Mouse (Mus musculus): ENCODE measurements around the gene Pgs1.

Pgs1 gene

DNA sequence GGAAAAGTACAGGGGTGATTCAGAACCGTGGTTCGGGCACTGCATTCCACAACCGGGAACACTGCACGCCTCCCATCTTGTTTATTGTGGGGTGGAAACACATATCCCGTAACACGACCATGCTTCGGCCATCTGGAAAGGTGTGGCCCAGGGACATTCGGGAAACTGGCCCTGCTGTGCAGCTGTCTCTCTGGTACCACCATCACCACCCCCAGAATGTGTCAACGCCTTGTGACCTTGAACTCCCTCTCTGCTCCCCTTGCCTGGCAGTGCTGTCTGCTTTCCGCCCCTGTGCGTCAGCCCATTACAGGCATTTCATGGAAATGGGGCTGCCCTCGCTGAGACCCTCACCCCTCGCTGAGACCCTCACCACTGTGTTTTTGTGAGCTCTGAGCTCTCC is 48.3 kb downstream of the Pgs1 start:
- in situ Hi-C loops (cut with MboI; ENCODE audit: low sequenced_read_pairs), result no loop called here

DNA sequence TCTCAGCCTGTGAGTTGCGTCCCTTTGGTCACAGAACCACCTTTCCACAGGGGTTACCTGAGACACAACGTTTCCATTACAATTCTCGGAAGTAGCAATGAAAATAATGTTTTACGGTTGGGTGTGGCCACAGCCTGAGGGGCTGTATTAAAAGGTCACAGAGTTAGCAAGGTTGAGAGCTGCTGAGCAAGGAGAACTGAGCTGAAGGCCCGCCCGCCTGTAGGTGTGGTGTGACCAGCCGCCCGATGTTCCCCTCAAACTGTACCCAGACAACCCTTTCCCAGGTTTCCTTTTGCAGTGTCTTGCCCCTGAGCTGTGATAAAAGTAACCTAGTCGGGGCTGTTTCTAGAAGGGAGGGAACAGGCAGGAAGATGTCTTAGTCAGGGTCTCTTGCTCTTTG is 49.0 kb downstream of the Pgs1 start:
- in situ Hi-C loops (cut with MboI; ENCODE audit: low sequenced_read_pairs), result no loop called here

DNA sequence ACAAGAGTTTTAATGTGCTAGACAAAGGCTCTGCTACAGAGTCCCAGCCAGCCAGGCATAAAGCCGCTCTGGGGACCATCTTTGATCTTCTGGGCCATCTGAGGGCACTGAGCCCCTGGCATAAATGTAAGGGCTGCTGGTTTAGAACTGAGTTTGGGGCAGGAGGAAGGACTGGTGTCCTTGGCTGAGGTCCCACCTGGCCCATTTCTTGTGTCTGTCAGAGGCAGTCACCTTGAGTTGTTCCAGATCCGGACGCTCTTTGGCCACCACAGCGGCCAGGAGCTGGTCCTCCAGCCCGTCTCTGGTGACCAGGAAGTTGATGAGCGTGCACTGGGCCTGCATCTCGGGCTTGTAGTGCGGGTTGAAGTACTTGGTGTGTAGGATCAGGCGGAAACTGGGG is 56.7 kb downstream of the Pgs1 start:
- in situ Hi-C loops (cut with MboI; ENCODE audit: low sequenced_read_pairs), result no loop called here

DNA sequence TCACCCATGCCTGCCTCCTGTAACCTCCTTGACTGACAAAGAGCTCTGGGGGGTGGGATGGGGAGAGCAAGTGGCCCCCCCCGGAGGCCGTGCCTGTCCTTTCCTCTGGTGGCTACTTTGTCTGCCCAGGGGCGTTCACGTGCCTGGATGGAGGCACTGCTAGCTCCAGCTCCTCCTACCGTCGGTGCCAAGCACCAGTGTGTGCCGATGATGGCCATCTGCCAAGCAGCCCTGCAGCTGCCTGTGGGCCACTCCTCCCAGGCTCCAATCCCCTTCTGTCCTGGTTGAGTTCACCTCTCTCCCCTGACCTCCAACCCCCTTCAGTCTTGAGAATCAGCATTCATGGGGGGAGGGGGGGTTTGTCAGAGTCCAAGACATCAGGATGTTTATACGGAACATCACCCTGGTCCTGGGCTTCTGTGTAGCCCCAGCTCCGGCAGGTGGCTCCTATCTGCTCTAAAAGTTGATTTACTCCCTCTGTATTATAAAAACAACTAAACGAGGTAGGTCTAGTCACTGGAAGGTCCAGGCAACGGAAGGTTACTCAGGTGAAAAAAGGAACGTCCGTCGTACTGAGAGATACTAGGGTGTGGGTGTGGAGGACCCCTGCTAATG is 57.3 kb downstream of the Pgs1 start:
- in situ Hi-C loops (cut with MboI; ENCODE audit: low sequenced_read_pairs), result no loop called here

DNA sequence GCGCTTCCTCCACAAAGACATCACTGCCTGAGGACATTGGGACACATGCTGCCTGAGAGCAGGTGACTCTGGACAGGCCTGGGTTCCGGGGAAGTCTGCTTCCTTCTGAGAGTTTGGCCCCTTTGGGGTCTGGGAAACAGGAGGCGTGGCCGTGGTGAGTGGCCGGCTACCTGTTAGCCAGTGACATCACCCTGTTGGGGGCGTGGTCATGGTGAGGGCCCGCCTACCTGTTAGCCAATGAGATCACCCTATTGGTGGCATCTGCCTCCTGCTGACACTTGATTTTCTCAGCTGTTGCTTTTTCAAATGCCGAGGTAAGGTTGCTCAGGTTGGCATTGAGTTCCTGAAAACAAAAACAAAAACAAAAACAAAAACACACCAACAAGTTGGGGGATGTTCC is 63.5 kb downstream of the Pgs1 start:
- in situ Hi-C loops (cut with MboI; ENCODE audit: low sequenced_read_pairs), result no loop called here

DNA sequence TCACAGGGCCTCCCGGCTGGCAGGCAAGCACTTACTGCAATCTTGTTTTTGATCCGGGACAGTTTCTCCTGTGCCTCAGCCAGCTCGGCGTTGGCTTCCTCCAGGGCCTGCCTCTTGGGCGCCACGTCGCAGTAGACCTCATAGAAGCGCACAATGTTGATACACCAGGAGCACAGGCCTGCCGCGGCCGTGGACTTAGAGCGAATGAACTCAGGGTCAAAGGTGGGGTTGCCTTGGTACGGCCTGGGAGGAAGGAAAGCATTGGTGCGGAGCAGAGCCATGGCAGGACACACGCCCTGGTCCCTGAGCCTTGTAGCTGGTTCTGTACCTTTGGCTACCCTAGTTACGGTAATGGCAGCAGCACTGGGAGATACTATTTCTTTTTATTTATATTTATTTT is 64.1 kb downstream of the Pgs1 start:
- in situ Hi-C loops (cut with MboI; ENCODE audit: low sequenced_read_pairs), result no loop called here

DNA sequence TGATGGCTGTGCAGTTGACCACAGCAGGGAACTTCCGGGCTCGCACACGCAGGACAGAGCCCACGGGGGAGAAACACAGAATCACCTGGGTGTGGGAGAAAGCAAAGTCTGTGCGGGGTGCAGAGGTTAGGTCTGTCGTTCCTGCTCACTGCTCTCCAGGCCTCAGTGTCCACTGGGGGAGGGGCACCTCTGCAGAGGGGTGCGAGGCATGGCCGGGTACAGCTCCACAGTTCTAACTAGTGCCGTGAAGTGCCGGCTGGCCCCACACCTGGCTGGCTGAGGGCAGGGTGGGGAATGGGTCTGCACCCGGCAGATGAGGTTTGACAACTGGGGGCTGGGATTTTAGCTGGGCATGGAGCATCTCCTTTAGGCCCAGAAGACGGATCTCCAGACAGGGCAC is 72.3 kb downstream of the Pgs1 start:
- in situ Hi-C loops (cut with MboI; ENCODE audit: low sequenced_read_pairs), result no loop called here

DNA sequence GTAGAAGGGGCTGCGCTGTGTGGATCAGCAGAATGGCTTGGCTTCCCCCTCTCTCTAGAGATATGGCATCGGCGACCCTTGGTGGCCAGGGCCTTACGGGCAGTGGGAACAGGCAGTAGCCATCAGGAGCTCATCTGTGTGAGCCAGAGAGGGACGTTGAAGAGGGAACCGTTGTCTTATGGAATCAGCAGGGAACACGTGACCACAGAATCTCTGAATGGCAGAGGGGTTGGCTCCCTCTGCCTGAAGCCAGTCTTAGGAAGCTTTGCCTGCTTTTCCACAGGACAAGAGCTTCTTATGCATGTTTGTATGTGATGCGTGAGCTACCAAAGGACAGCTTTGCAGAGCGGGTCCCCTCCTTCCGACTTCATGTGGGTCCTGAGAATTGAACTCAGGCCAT is 72.8 kb downstream of the Pgs1 start:
- in situ Hi-C loops (cut with MboI; ENCODE audit: low sequenced_read_pairs), result no loop called here

DNA sequence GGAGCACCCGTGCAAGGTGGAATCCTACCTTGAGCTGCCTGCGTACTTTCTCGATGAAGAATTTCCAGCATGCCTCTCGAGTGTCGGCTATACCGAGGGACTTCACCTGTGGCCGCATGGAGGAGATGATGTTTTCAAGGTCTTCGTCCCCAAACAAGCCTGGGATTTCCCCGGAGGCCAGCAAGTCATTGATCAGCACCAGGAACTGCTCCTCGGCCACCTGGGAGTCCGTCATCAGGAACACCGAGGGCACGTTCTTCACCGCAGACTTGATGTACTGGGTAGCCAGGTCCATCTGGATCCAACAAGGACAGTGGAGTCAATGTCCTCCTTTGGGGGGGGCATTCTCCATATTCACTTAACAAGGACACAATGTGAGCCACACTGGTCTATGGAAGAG is 73.9 kb downstream of the Pgs1 start:
- in situ Hi-C loops (cut with MboI; ENCODE audit: low sequenced_read_pairs), result no loop called here

DNA sequence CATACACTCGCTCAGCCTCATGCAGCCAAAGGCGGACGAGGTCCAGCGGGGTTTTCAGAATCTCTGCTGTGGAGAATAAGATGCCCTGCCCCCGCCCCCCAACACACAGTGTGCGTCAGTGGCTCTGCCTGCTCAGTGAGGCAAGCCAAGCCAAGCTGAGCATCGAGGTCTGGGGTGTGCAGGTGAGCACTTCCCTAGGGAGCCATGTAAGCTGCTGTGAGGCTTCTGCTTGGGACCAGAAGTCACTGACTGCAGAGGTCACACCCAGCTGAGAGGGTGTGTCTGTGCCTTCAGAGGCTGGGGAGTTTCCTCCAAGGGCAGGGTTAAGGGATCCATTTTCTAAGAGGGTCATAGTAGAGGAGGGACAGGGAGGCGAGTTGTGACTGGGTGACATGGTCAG is 81.5 kb downstream of the Pgs1 start:
- in situ Hi-C loops (cut with MboI; ENCODE audit: low sequenced_read_pairs), result no loop called here

DNA sequence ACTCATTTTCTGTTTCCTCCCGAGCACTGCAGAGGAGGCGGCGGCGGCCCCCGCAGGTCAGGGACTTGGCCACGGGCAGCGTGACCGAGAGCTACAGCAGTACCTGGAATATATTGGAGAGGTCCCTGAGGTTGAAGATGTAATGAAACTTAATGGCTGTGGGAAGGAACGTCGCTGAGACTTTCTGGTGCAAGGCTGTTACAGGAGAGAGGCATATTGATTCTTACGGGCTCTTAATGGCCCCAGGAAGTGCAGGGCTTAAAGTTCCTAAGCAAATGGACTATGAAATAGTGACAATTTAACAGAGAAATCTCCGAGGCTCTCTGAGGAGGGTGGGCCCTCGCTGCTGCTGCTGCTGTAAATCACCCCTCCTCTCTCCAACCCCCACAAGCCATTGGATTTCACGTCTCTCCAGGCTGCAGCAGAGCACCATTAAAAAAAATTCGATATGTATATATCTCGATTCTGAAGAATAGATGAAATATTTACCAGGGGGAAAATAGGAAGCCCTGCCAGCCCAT is 82.8 kb downstream of the Pgs1 start:
- in situ Hi-C loops (cut with MboI; ENCODE audit: low sequenced_read_pairs), result no loop called here

DNA sequence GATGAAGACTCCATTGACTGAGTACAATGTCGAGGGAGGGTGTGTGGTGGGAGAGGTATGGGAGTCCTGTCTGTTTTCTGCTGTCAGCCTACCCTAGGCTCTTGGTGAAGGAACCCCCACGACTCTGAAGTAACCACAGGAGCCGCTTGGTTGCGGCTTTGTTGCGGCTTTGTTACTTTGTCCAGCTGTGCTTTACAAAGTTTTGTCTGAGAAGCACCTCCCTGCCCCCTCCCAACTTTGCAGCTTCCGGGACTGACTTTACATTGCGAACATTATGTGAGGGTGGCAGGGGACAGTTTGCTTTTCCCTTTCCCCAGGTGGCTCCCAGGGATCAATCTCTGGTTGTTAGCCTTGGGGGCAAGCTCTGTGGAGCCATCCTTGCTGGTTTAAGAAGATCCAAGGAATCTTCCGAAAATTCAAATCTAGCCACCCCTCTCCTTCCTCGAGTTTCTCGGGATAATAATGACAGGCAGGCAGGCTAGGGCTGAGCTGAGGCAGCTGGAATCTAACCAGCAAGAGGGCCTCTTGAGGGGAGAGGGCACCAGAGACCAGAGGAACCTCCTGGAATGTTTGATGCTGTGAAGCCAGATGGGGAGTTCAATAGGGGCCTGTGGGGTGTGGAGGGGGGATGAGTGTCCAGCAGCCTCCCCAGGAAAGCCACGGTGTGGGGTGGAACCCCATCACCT is 85.3 kb downstream of the Pgs1 start:
- in situ Hi-C loops (cut with MboI; ENCODE audit: low sequenced_read_pairs), result no loop called here

Measured in CH12F3 (cell line).